Mouse (Mus musculus): ENCODE measurements around the gene Hspa12b. TPM values are rescaled to one million over a fixed set of nuclear protein-coding genes. Genes with fewer than 3 reads are reported as not detected.
A peak's percentile ranks its signal among the peaks of the same experiment; 100 is the strongest.

Hspa12b gene
- total RNA-seq, 1 experiment from 2014 or later: 3.3 TPM

GRCm38 (mm10) chr2:131167984-131168383 lies 40.9 kb downstream of the Hspa12b start:
- ATAC-seq (replicated peaks in 1 of 2; ENCODE audit: insufficient read depth in 1 of 2, low FRiP score in 2 of 2, low TSS enrichment in 1 of 2, low read depth in 1 of 2, poor library complexity in 2 of 2, severe bottlenecking in 2 of 2): no peak

GRCm38 (mm10) chr2:131168914-131169313 lies 41.8 kb downstream of the Hspa12b start:
- ATAC-seq (replicated peaks in 1 of 2; ENCODE audit: insufficient read depth in 1 of 2, low FRiP score in 2 of 2, low TSS enrichment in 1 of 2, low read depth in 1 of 2, poor library complexity in 2 of 2, severe bottlenecking in 2 of 2): no peak

GRCm38 (mm10) chr2:131170936-131171335 lies 43.9 kb downstream of the Hspa12b start:
- ATAC-seq (replicated peaks in 1 of 2; ENCODE audit: insufficient read depth in 1 of 2, low FRiP score in 2 of 2, low TSS enrichment in 1 of 2, low read depth in 1 of 2, poor library complexity in 2 of 2, severe bottlenecking in 2 of 2): no peak

GRCm38 (mm10) chr2:131171401-131172104 lies 44.5 kb downstream of the Hspa12b start:
- peak in 1 of 2 experiments; percentile 31; a peak in 1 of 4 replicates for ATAC-seq (replicated peaks in 1 of 2; ENCODE audit: insufficient read depth in 1 of 2, low FRiP score in 2 of 2, low TSS enrichment in 1 of 2, low read depth in 1 of 2, poor library complexity in 2 of 2, severe bottlenecking in 2 of 2)

GRCm38 (mm10) chr2:131172322-131172721 lies 45.2 kb downstream of the Hspa12b start:
- no peak for ATAC-seq (replicated peaks in 1 of 2; ENCODE audit: insufficient read depth in 1 of 2, low FRiP score in 2 of 2, low TSS enrichment in 1 of 2, low read depth in 1 of 2, poor library complexity in 2 of 2, severe bottlenecking in 2 of 2)

GRCm38 (mm10) chr2:131174700-131175099 lies 47.6 kb downstream of the Hspa12b start:
- peak; percentile 61 to 63 for ATAC-seq (replicated peaks in 1 of 2; ENCODE audit: insufficient read depth in 1 of 2, low FRiP score in 2 of 2, low TSS enrichment in 1 of 2, low read depth in 1 of 2, poor library complexity in 2 of 2, severe bottlenecking in 2 of 2)

GRCm38 (mm10) chr2:131175286-131175944 lies 48.3 kb downstream of the Hspa12b start:
- no peak for ATAC-seq (replicated peaks in 1 of 2; ENCODE audit: insufficient read depth in 1 of 2, low FRiP score in 2 of 2, low TSS enrichment in 1 of 2, low read depth in 1 of 2, poor library complexity in 2 of 2, severe bottlenecking in 2 of 2)

- no peak for ATAC-seq (replicated peaks in 1 of 2; ENCODE audit: insufficient read depth in 1 of 2, low FRiP score in 2 of 2, low TSS enrichment in 1 of 2, low read depth in 1 of 2, poor library complexity in 2 of 2, severe bottlenecking in 2 of 2)
Measured at GRCm38 (mm10) chr2:131175945-131176309, 48.8 kb downstream of the Hspa12b start.

- no peak for ATAC-seq (replicated peaks in 1 of 2; ENCODE audit: insufficient read depth in 1 of 2, low FRiP score in 2 of 2, low TSS enrichment in 1 of 2, low read depth in 1 of 2, poor library complexity in 2 of 2, severe bottlenecking in 2 of 2)
Measured at GRCm38 (mm10) chr2:131176491-131176890, 49.4 kb downstream of the Hspa12b start.

GRCm38 (mm10) chr2:131177932-131178331 lies 50.9 kb downstream of the Hspa12b start:
- no peak for ATAC-seq (replicated peaks in 1 of 2; ENCODE audit: insufficient read depth in 1 of 2, low FRiP score in 2 of 2, low TSS enrichment in 1 of 2, low read depth in 1 of 2, poor library complexity in 2 of 2, severe bottlenecking in 2 of 2)

GRCm38 (mm10) chr2:131178828-131179245 lies 51.8 kb downstream of the Hspa12b start:
- 0 out of 4 replicates have a peak, but pooled peaks of 1 of the 2 experiments have one; percentile 1 for ATAC-seq (replicated peaks in 1 of 2; ENCODE audit: insufficient read depth in 1 of 2, low FRiP score in 2 of 2, low TSS enrichment in 1 of 2, low read depth in 1 of 2, poor library complexity in 2 of 2, severe bottlenecking in 2 of 2)

- peak; percentile 23 to 46; a peak in 2 of 4 replicates for ATAC-seq (replicated peaks in 1 of 2; ENCODE audit: insufficient read depth in 1 of 2, low FRiP score in 2 of 2, low TSS enrichment in 1 of 2, low read depth in 1 of 2, poor library complexity in 2 of 2, severe bottlenecking in 2 of 2)
Measured at GRCm38 (mm10) chr2:131179246-131179886, 52.3 kb downstream of the Hspa12b start.

- peak; percentile 58 to 59; a peak in 3 of 4 replicates for ATAC-seq (replicated peaks in 1 of 2; ENCODE audit: insufficient read depth in 1 of 2, low FRiP score in 2 of 2, low TSS enrichment in 1 of 2, low read depth in 1 of 2, poor library complexity in 2 of 2, severe bottlenecking in 2 of 2)
Measured at GRCm38 (mm10) chr2:131179990-131180587, 53.0 kb downstream of the Hspa12b start, which contains the start of gene Cenpb. TSS of gene Cenpb (minus strand) at chr2:131180067.

GRCm38 (mm10) chr2:131186343-131186742 lies 59.3 kb downstream of the Hspa12b start:
- no peak; a peak in 1 of 4 replicates for ATAC-seq (replicated peaks in 1 of 2; ENCODE audit: insufficient read depth in 1 of 2, low FRiP score in 2 of 2, low TSS enrichment in 1 of 2, low read depth in 1 of 2, poor library complexity in 2 of 2, severe bottlenecking in 2 of 2)

- ATAC-seq (replicated peaks in 1 of 2; ENCODE audit: insufficient read depth in 1 of 2, low FRiP score in 2 of 2, low TSS enrichment in 1 of 2, low read depth in 1 of 2, poor library complexity in 2 of 2, severe bottlenecking in 2 of 2): peak; percentile 88 to 97
Measured at GRCm38 (mm10) chr2:131186771-131187601, 59.9 kb downstream of the Hspa12b start, which contains the start of the genes Cdc25b and Spef1. TSS of gene Cdc25b (plus strand) at chr2:131186949. TSS of gene Spef1 (minus strand) at chr2:131187282.

GRCm38 (mm10) chr2:131187602-131187922 lies 60.5 kb downstream of the Hspa12b start:
- no peak for ATAC-seq (replicated peaks in 1 of 2; ENCODE audit: insufficient read depth in 1 of 2, low FRiP score in 2 of 2, low TSS enrichment in 1 of 2, low read depth in 1 of 2, poor library complexity in 2 of 2, severe bottlenecking in 2 of 2)

- ATAC-seq (replicated peaks in 1 of 2; ENCODE audit: insufficient read depth in 1 of 2, low FRiP score in 2 of 2, low TSS enrichment in 1 of 2, low read depth in 1 of 2, poor library complexity in 2 of 2, severe bottlenecking in 2 of 2): no peak
Measured at GRCm38 (mm10) chr2:131188311-131188710, 61.2 kb downstream of the Hspa12b start.

Data from hematopoietic stem cell, adult 5-6 weeks (primary cell).